Mouse (Mus musculus): ENCODE results near the gene Vapa. TPM values are rescaled to one million over a fixed set of nuclear protein-coding genes. Genes with fewer than 3 reads are reported as not detected.
A peak's percentile ranks its signal among the peaks of the same experiment; 100 is the strongest.

Gene Vapa
- polyA plus RNA-seq, 1 experiment: 238 TPM

GRCm38 (mm10) chr17:65648371-65649174, 35.2 kb upstream of the Vapa start:
- TF ChIP-seq POLR2A (IDR thresholded peaks at IDR 0.05; ENCODE audit: low read depth, low read length) (no peak), CTCF (IDR thresholded peaks at IDR 0.05; ENCODE audit: borderline replicate concordance, insufficient read depth, low read length) (no peak)
- no peak overlapping the region for H3K4me3 ChIP-seq (ENCODE audit: insufficient read depth, low read length)
- peaks cover 3% of the 10 kb centered on the region; the same call in 1 of the 2 replicates for H3K4me1 ChIP-seq (ENCODE audit: control insufficient read depth, insufficient read depth, low read length)
- H3K27ac ChIP-seq (ENCODE audit: insufficient read depth, low read length): no peak overlapping the region

GRCm38 (mm10) chr17:65647961-65648360, 34.6 kb upstream of the Vapa start:
- Histone ChIP-seq H3K27ac (ENCODE audit: insufficient read depth, low read length) (no peak overlapping the region), H3K4me3 (ENCODE audit: insufficient read depth, low read length) (no peak overlapping the region), H3K4me1 (ENCODE audit: control insufficient read depth, insufficient read depth, low read length) (peaks cover 3% of the 10 kb centered on the region; the same call in 1 of the 2 replicates)
- no peak for TF ChIP-seq POLR2A (IDR thresholded peaks at IDR 0.05; ENCODE audit: low read depth, low read length)
- TF ChIP-seq CTCF (IDR thresholded peaks at IDR 0.05; ENCODE audit: borderline replicate concordance, insufficient read depth, low read length): no peak

- no peak overlapping the region for H3K27ac ChIP-seq (ENCODE audit: insufficient read depth, low read length)
- TF ChIP-seq CTCF (IDR thresholded peaks at IDR 0.05; ENCODE audit: borderline replicate concordance, insufficient read depth, low read length) (no peak), POLR2A (IDR thresholded peaks at IDR 0.05; ENCODE audit: low read depth, low read length) (no peak)
- H3K4me1 ChIP-seq (ENCODE audit: control insufficient read depth, insufficient read depth, low read length): peaks cover 3% of the 10 kb centered on the region; the same call in 1 of the 2 replicates
- H3K4me3 ChIP-seq (ENCODE audit: insufficient read depth, low read length): no peak overlapping the region
Measured at GRCm38 (mm10) chr17:65647226-65647625, 33.9 kb upstream of the Vapa start.

GRCm38 (mm10) chr17:65643579-65643978, 30.2 kb upstream of the Vapa start:
- H3K4me3 ChIP-seq (ENCODE audit: insufficient read depth, low read length): no peak overlapping the region
- H3K4me1 ChIP-seq (ENCODE audit: control insufficient read depth, insufficient read depth, low read length): peaks cover 3% of the 10 kb centered on the region; the same call in 1 of the 2 replicates
- peak overlapping the region; percentile 75 for H3K27ac ChIP-seq (ENCODE audit: insufficient read depth, low read length)
- TF ChIP-seq CTCF (IDR thresholded peaks at IDR 0.05; ENCODE audit: borderline replicate concordance, insufficient read depth, low read length) (no peak), POLR2A (IDR thresholded peaks at IDR 0.05; ENCODE audit: low read depth, low read length) (no peak)

GRCm38 (mm10) chr17:65643051-65643521, 29.7 kb upstream of the Vapa start:
- Histone ChIP-seq H3K4me3 (ENCODE audit: insufficient read depth, low read length) (no peak overlapping the region), H3K4me1 (ENCODE audit: control insufficient read depth, insufficient read depth, low read length) (peaks cover 3% of the 10 kb centered on the region; the same call in 1 of the 2 replicates), H3K27ac (ENCODE audit: insufficient read depth, low read length) (peak overlapping the region; percentile 75)
- TF ChIP-seq POLR2A (IDR thresholded peaks at IDR 0.05; ENCODE audit: low read depth, low read length) (no peak), CTCF (IDR thresholded peaks at IDR 0.05; ENCODE audit: borderline replicate concordance, insufficient read depth, low read length) (no peak)

- TF ChIP-seq POLR2A (IDR thresholded peaks at IDR 0.05; ENCODE audit: low read depth, low read length) (no peak), CTCF (IDR thresholded peaks at IDR 0.05; ENCODE audit: borderline replicate concordance, insufficient read depth, low read length) (no peak)
- no peak overlapping the region for H3K4me3 ChIP-seq (ENCODE audit: insufficient read depth, low read length)
- H3K27ac ChIP-seq (ENCODE audit: insufficient read depth, low read length): peak overlapping the region; percentile 75
- H3K4me1 ChIP-seq (ENCODE audit: control insufficient read depth, insufficient read depth, low read length): peaks cover 3% of the 10 kb centered on the region; the same call in 1 of the 2 replicates
Measured at GRCm38 (mm10) chr17:65642578-65642991, 29.2 kb upstream of the Vapa start.

GRCm38 (mm10) chr17:65641734-65642218, 28.4 kb upstream of the Vapa start, which contains the start of gene Txndc2:
Gene Txndc2 (minus strand): TSS chr17:65642168.
- Histone ChIP-seq H3K4me3 (ENCODE audit: insufficient read depth, low read length) (no peak within 1 kb of the TSS), H3K27ac (ENCODE audit: insufficient read depth, low read length) (peak within 1 kb of the TSS; percentile 75), H3K4me1 (ENCODE audit: control insufficient read depth, insufficient read depth, low read length) (no peaks in the 10 kb centered on the region)
- TF ChIP-seq POLR2A (IDR thresholded peaks at IDR 0.05; ENCODE audit: low read depth, low read length): no peak

GRCm38 (mm10) chr17:65639144-65639543, 25.8 kb upstream of the Vapa start:
- TF ChIP-seq CTCF (IDR thresholded peaks at IDR 0.05; ENCODE audit: borderline replicate concordance, insufficient read depth, low read length) (no peak), POLR2A (IDR thresholded peaks at IDR 0.05; ENCODE audit: low read depth, low read length) (no peak)
- H3K4me1 ChIP-seq (ENCODE audit: control insufficient read depth, insufficient read depth, low read length): peaks cover 2% of the 10 kb centered on the region; the same call in 1 of the 2 replicates
- H3K4me3 ChIP-seq (ENCODE audit: insufficient read depth, low read length): no peak overlapping the region
- H3K27ac ChIP-seq (ENCODE audit: insufficient read depth, low read length): no peak overlapping the region

- TF ChIP-seq CTCF (IDR thresholded peaks at IDR 0.05; ENCODE audit: borderline replicate concordance, insufficient read depth, low read length): no peak
- Histone ChIP-seq H3K27ac (ENCODE audit: insufficient read depth, low read length) (peak overlapping the region; percentile 7; the same call in 1 of the 2 replicates), H3K4me1 (ENCODE audit: control insufficient read depth, insufficient read depth, low read length) (peaks cover 2% of the 10 kb centered on the region; the same call in 1 of the 2 replicates), H3K4me3 (ENCODE audit: insufficient read depth, low read length) (no peak overlapping the region)
Measured at GRCm38 (mm10) chr17:65635715-65636360, 22.5 kb upstream of the Vapa start.

Measured in embryonic fibroblast, embryonic 13.5 days (primary cell).